Mouse (Mus musculus): ENCODE measurements around the gene Nfkbid. TPM values are rescaled to one million over a fixed set of nuclear protein-coding genes. Genes with fewer than 3 reads are reported as not detected.

The Nfkbid gene
- polyA plus RNA-seq, 1 experiment from 2014 or later: 1.2 TPM

- ATAC-seq (peak; percentile 93), DNase-seq (ENCODE audit: low spot score) (peak; percentile 97)
- Histone ChIP-seq H3K4me3 (ENCODE audit: low read depth, low read length) (peak overlapping the region; percentile 56), H3K9me3 (replicated peaks; ENCODE audit: control insufficient read depth, low read length) (no peaks in the 10 kb centered on the region), H3K27me3 (replicated peaks; ENCODE audit: control insufficient read depth, insufficient read depth, low read length) (no peaks in the 10 kb centered on the region), H3K4me2 (ENCODE audit: low read length) (peak overlapping the region; percentile 99), H3K9ac (ENCODE audit: low read length) (peak overlapping the region; percentile 73), H3K36me3 (ENCODE audit: control insufficient read depth, insufficient read depth, low read length) (peaks cover 11% of the 10 kb centered on the region; the same call in 1 of the 2 replicates), H3K27ac (ENCODE audit: low read depth, low read length) (no peak overlapping the region; the same call in 1 of the 2 replicates), H3K4me1 (ENCODE audit: control insufficient read depth, insufficient read depth, low read length) (0 out of 2 replicates have a peak, but pooled peaks cover 7% of the 10 kb centered on the region)
- WGBS: under 1% methylated on average over 43 of the region's 45 CpGs
These were observed 431 bp downstream of the Nfkbid start for GRCm38 (mm10) chr7:30421890-30422435.

- H3K9ac ChIP-seq (ENCODE audit: low read length): peak overlapping the region; percentile 73
- H3K27me3 ChIP-seq (replicated peaks; ENCODE audit: control insufficient read depth, insufficient read depth, low read length): no peaks in the 10 kb centered on the region
- peak overlapping the region; percentile 56 for H3K4me3 ChIP-seq (ENCODE audit: low read depth, low read length)
- 0 out of 2 replicates have a peak, but pooled peaks cover 7% of the 10 kb centered on the region for H3K4me1 ChIP-seq (ENCODE audit: control insufficient read depth, insufficient read depth, low read length)
- ATAC-seq: peak; percentile 51
- no peak for DNase-seq (ENCODE audit: low spot score)
- peak overlapping the region; percentile 39; the same call in 1 of the 2 replicates for H3K27ac ChIP-seq (ENCODE audit: low read depth, low read length)
- peaks cover 11% of the 10 kb centered on the region; the same call in 1 of the 2 replicates for H3K36me3 ChIP-seq (ENCODE audit: control insufficient read depth, insufficient read depth, low read length)
- H3K4me2 ChIP-seq (ENCODE audit: low read length): peak overlapping the region; percentile 99
- 14% methylated on average over 9 of the region's 9 CpGs for WGBS
- H3K9me3 ChIP-seq (replicated peaks; ENCODE audit: control insufficient read depth, low read length): no peaks in the 10 kb centered on the region
These were observed 1.0 kb downstream of the Nfkbid start for GRCm38 (mm10) chr7:30422560-30422959.

- DNase-seq (ENCODE audit: low spot score) (peak; percentile 5), ATAC-seq (no peak)
- Histone ChIP-seq H3K27ac (ENCODE audit: low read depth, low read length) (no peak overlapping the region), H3K9me3 (replicated peaks; ENCODE audit: control insufficient read depth, low read length) (no peaks in the 10 kb centered on the region), H3K4me2 (ENCODE audit: low read length) (peak overlapping the region; percentile 99), H3K9ac (ENCODE audit: low read length) (peak overlapping the region; percentile 73), H3K27me3 (replicated peaks; ENCODE audit: control insufficient read depth, insufficient read depth, low read length) (no peaks in the 10 kb centered on the region), H3K36me3 (ENCODE audit: control insufficient read depth, insufficient read depth, low read length) (peaks cover 11% of the 10 kb centered on the region; the same call in 1 of the 2 replicates), H3K4me1 (ENCODE audit: control insufficient read depth, insufficient read depth, low read length) (0 out of 2 replicates have a peak, but pooled peaks cover 7% of the 10 kb centered on the region), H3K4me3 (ENCODE audit: low read depth, low read length) (peak overlapping the region; percentile 56)
- 66% methylated on average over 23 of the region's 23 CpGs for WGBS
These were observed 1.6 kb downstream of the Nfkbid start for GRCm38 (mm10) chr7:30423071-30423641.

DNA sequence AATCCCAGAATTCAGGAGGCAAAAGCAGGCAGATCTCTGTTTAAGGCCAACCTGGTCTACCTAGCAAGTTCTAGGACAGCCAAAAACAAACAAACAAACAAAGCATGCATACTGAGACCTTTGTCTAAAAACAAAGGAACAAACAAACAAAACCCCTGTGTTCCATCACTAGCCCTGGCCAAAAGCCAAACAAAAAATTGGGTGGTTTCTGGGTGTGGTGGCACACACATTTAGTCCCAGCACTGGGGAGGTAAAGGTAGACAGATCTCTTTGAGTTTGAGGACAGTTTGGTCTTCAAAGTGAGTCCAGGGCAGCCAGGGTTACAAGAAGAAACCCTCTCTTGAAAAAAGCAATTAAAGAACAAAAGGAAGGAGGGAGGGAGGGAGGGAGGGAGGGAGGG, 7.8 kb downstream of the Nfkbid start:
- Histone ChIP-seq H3K9ac (ENCODE audit: low read length) (no peak overlapping the region), H3K27me3 (replicated peaks; ENCODE audit: control insufficient read depth, insufficient read depth, low read length) (no peaks in the 10 kb centered on the region), H3K4me3 (ENCODE audit: low read depth, low read length) (no peak overlapping the region), H3K36me3 (ENCODE audit: control insufficient read depth, insufficient read depth, low read length) (peaks cover 11% of the 10 kb centered on the region; the same call in 1 of the 2 replicates), H3K4me1 (ENCODE audit: control insufficient read depth, insufficient read depth, low read length) (no peaks in the 10 kb centered on the region), H3K27ac (ENCODE audit: low read depth, low read length) (no peak overlapping the region), H3K9me3 (replicated peaks; ENCODE audit: control insufficient read depth, low read length) (no peaks in the 10 kb centered on the region), H3K4me2 (ENCODE audit: low read length) (no peak overlapping the region)
- no peak for DNase-seq (ENCODE audit: low spot score)
- ATAC-seq: no peak

GRCm38 (mm10) chr7:30430191-30430590, 8.7 kb downstream of the Nfkbid start:
- no peaks in the 10 kb centered on the region for H3K27me3 ChIP-seq (replicated peaks; ENCODE audit: control insufficient read depth, insufficient read depth, low read length)

DNA sequence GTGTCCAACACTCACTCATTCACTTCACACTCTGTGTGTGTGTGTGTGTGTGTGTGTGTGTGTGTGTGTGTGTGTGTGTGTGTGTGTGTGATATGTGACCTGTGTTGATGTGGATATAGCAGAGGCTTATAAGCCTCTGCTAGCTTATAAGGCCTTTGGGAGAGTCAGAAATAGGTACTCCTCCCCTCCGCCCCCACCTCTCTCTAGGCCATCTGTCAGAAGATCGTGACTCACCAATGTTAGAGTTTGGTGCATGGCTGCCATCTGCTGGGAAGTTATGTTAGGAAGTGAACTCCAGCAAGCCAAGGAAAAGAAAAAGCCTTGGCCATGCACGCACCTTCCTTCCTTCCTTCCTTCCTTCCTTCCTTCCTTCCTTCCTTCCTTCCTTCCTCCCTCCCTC, 10.3 kb downstream of the Nfkbid start:
- no peak overlapping the region for H3K9ac ChIP-seq (ENCODE audit: low read length)
- H3K36me3 ChIP-seq (ENCODE audit: control insufficient read depth, insufficient read depth, low read length): peaks cover 25% of the 10 kb centered on the region
- H3K4me1 ChIP-seq (ENCODE audit: control insufficient read depth, insufficient read depth, low read length): no peaks in the 10 kb centered on the region
- no peaks in the 10 kb centered on the region for H3K27me3 ChIP-seq (replicated peaks; ENCODE audit: control insufficient read depth, insufficient read depth, low read length)
- DNase-seq (ENCODE audit: low spot score) (peak; percentile 90), ATAC-seq (peak; percentile 76)
- 5% methylated on average over 3 of the region's 3 CpGs for WGBS
- H3K27ac ChIP-seq (ENCODE audit: low read depth, low read length): no peak overlapping the region
- no peak overlapping the region for H3K4me3 ChIP-seq (ENCODE audit: low read depth, low read length)
- no peaks in the 10 kb centered on the region for H3K9me3 ChIP-seq (replicated peaks; ENCODE audit: control insufficient read depth, low read length)
- no peak overlapping the region for H3K4me2 ChIP-seq (ENCODE audit: low read length)

More at GRCm38 (mm10) chr7:30430191-30430590, 8.7 kb downstream of the Nfkbid start:
- Histone ChIP-seq H3K36me3 (ENCODE audit: control insufficient read depth, insufficient read depth, low read length) (peaks cover 17% of the 10 kb centered on the region), H3K9ac (ENCODE audit: low read length) (no peak overlapping the region), H3K4me1 (ENCODE audit: control insufficient read depth, insufficient read depth, low read length) (no peaks in the 10 kb centered on the region), H3K4me2 (ENCODE audit: low read length) (no peak overlapping the region), H3K27ac (ENCODE audit: low read depth, low read length) (no peak overlapping the region), H3K4me3 (ENCODE audit: low read depth, low read length) (no peak overlapping the region), H3K9me3 (replicated peaks; ENCODE audit: control insufficient read depth, low read length) (no peaks in the 10 kb centered on the region)
- 68% methylated on average over 2 of the region's 2 CpGs for WGBS
- ATAC-seq: no peak
- DNase-seq (ENCODE audit: low spot score): no peak

- 1% methylated on average over 10 of the region's 10 CpGs for WGBS
- no peak overlapping the region for H3K9ac ChIP-seq (ENCODE audit: low read length)
- no peaks in the 10 kb centered on the region for H3K27me3 ChIP-seq (replicated peaks; ENCODE audit: control insufficient read depth, insufficient read depth, low read length)
- H3K4me2 ChIP-seq (ENCODE audit: low read length): no peak overlapping the region
- no peaks in the 10 kb centered on the region for H3K9me3 ChIP-seq (replicated peaks; ENCODE audit: control insufficient read depth, low read length)
- no peak overlapping the region for H3K27ac ChIP-seq (ENCODE audit: low read depth, low read length)
- peaks cover 45% of the 10 kb centered on the region for H3K36me3 ChIP-seq (ENCODE audit: control insufficient read depth, insufficient read depth, low read length)
- H3K4me3 ChIP-seq (ENCODE audit: low read depth, low read length): no peak overlapping the region
- DNase-seq (ENCODE audit: low spot score): no peak
- no peaks in the 10 kb centered on the region for H3K4me1 ChIP-seq (ENCODE audit: control insufficient read depth, insufficient read depth, low read length)
- ATAC-seq: no peak
These were observed 12.7 kb downstream of the Nfkbid start for GRCm38 (mm10) chr7:30434238-30434637.

DNA sequence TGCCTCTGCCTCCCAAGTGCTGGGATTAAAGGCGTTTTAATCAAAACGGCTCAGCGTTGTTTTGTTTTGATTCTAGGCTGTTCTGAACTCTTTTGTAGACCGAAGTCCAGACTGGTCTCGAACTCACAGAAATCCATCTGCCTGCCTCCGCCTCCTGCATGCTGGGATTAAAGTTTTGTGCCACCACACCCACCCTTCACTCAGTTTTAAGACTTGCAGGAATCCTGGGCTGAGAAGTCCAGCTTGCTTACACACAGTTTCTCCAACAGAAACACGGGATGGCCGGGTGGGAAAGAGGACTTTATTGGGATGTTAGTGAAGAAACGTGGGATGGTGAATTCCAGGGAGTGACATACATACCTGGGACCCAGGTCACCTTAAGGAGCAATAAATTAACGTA, 13.2 kb downstream of the Nfkbid start:
- Histone ChIP-seq H3K9ac (ENCODE audit: low read length) (no peak overlapping the region), H3K27ac (ENCODE audit: low read depth, low read length) (no peak overlapping the region), H3K27me3 (replicated peaks; ENCODE audit: control insufficient read depth, insufficient read depth, low read length) (no peaks in the 10 kb centered on the region), H3K36me3 (ENCODE audit: control insufficient read depth, insufficient read depth, low read length) (peaks cover 49% of the 10 kb centered on the region), H3K9me3 (replicated peaks; ENCODE audit: control insufficient read depth, low read length) (no peaks in the 10 kb centered on the region), H3K4me3 (ENCODE audit: low read depth, low read length) (no peak overlapping the region), H3K4me1 (ENCODE audit: control insufficient read depth, insufficient read depth, low read length) (no peaks in the 10 kb centered on the region), H3K4me2 (ENCODE audit: low read length) (no peak overlapping the region)
- 72% methylated on average over 10 of the region's 10 CpGs for WGBS
- DNase-seq (ENCODE audit: low spot score): no peak
- no peak for ATAC-seq

DNA sequence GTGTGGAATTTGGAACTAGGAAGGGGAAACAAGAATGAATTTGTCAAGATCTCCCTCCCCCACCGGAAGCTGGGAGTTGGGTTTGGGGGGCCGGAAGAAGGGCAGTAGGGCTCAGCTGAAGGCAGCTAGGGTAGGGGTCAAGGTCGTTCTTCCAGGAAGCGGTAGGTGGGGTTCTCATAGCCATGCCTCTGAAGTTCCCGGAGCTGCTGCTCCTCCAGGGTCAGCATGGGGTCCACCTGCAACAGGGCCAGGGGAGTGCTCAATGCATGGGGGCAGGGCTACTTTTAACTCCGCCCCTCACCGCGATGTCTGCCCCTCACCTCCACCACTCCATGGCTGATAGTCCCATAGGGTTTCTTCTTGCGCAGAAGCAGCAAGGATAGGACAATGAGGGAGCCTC, 13.6 kb downstream of the Nfkbid start:
- Histone ChIP-seq H3K27me3 (replicated peaks; ENCODE audit: control insufficient read depth, insufficient read depth, low read length) (no peaks in the 10 kb centered on the region), H3K9me3 (replicated peaks; ENCODE audit: control insufficient read depth, low read length) (no peaks in the 10 kb centered on the region), H3K36me3 (ENCODE audit: control insufficient read depth, insufficient read depth, low read length) (peaks cover 54% of the 10 kb centered on the region), H3K9ac (ENCODE audit: low read length) (no peak overlapping the region), H3K4me1 (ENCODE audit: control insufficient read depth, insufficient read depth, low read length) (no peaks in the 10 kb centered on the region), H3K4me2 (ENCODE audit: low read length) (no peak overlapping the region), H3K4me3 (ENCODE audit: low read depth, low read length) (no peak overlapping the region), H3K27ac (ENCODE audit: low read depth, low read length) (no peak overlapping the region)
- no peak for DNase-seq (ENCODE audit: low spot score)
- WGBS: 61% methylated on average over 9 of the region's 9 CpGs
- no peak for ATAC-seq

Data from forebrain, embryonic 14.5 days (tissue).